Mouse (Mus musculus): ENCODE data around the gene Tfg.
A peak's percentile ranks its signal among the peaks of the same experiment; 100 is the strongest.

The Tfg gene

DNA sequence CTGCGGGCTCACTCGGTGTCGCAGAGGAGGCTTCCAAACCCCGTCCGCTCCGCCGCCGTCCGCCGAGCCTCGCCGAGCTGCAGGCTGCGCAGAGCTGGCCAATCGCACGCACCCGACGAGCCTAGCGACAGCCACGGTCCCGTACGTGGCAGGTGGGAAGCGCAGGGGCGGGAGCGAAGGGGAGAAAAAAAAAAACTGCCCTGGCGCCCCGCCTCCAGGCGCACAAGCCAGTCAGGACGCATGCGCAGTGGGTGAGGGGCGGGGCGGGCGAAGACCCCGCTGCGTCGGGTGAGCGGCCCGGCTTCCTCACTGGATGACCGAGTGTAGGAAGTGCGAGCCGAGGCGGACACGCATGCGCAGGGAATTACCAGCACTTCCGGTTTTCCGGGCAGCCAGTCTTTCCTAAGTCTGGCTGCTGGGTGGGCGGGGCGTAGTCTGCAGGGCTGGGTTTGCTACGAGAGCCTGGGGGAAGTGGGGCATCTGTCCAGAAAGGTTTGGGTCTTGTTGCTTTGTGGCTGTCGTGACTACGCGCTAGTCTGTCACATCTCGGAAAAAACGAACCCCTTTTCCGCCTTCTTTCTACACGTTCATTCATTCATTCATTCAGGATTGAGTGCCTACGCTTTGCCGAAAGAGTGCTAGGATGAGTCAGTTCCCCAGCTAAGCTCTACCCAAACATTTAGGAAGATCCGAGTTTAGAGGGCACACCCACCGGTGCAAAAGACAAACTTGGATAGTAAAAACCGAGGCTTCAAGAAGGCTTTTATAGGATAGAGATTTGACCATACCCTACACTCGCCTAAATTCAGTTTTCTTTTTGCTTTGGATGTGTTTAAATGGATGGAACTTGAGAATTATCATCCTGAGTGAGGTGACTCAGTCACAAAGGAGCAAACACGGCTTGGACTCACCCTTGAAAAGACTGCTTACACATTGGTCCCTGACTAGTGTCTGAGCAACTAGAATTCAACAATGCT lies at the start of gene Tfg:
Gene Tfg (minus strand): TSS at position 227 of the 977 bp plus-strand sequence.
- DNase-seq (ENCODE audit: low spot score in 2 of 2) = peak; percentile 100

DNA sequence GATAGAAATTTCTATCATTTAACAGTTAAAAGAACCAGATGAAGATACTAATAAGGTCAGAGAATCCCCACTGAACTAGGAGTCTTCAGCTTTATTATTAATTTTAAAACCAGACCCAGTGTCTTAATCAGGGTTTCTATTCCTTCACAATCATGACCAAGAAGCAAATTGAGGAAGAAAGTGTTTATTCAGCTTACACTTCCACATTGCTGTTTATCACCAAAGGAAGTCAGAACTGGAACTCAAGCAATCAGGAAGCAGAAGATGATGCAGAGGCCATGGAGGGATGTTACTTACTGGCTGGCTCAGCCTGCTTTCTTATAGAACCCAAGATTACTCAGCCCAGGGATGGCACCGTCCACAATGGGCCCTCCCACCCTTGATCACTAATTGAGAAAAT lies 11.8 kb upstream of the Tfg start:
- DNase-seq (ENCODE audit: low spot score in 2 of 2) = no peak

DNA sequence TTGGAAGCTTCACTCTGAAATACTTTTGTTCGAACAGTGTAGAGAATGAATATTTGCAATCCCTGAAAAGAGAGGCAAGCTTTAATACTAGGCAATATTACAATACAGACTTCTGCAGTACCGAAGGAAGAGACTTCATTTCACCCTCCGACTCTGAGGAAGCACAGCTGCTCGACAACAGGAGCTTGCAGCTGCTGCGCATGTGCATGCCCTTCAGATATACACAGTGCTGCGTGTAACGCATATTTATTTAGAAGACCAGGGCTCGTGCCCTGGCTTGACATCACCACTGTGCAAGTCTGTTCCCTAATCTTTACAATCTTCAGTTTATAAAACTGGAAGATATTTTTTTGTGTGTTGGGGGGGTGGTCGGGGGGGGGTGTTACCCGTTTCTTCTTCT lies 7.7 kb upstream of the Tfg start:
- no peak for DNase-seq (ENCODE audit: low spot score in 2 of 2)

DNA sequence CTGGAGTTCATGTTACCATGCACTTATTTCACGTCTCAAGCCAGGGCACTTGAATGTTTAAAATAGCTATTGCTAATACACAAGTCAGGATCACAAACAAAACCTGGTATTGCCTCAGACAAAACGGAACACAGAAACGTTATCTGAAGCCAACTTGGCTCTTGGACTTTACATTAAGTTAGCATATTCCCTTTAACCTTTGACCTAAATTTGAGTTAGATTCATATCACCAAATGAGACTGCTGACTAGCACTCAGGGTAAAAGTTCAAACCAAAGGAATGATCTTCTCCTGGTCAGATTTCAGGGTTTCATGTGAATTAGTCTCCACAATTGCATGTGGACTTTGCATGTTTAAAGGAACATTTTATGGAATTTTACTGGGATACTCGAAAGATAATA lies 5.1 kb upstream of the Tfg start:
- no peak for DNase-seq (ENCODE audit: low spot score in 2 of 2)

DNA sequence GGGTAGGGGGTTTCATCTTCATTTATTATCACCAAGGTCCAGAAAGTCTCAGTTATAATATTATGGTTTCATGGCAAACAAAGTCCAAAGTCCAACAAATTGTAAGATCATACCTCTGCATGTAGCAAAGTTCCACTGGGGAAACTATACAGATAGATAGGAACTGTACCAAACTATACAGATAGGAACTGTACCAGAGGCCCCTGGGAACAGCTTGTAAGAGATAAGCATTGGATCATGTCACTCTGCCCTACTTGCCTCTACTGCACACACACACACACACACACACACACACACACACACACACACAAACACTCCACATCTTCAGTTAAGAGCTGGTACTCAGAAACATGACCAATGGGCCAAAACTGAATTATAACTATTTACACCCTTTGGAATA lies 1.8 kb upstream of the Tfg start:
- DNase-seq (ENCODE audit: low spot score in 2 of 2) = no peak

DNA sequence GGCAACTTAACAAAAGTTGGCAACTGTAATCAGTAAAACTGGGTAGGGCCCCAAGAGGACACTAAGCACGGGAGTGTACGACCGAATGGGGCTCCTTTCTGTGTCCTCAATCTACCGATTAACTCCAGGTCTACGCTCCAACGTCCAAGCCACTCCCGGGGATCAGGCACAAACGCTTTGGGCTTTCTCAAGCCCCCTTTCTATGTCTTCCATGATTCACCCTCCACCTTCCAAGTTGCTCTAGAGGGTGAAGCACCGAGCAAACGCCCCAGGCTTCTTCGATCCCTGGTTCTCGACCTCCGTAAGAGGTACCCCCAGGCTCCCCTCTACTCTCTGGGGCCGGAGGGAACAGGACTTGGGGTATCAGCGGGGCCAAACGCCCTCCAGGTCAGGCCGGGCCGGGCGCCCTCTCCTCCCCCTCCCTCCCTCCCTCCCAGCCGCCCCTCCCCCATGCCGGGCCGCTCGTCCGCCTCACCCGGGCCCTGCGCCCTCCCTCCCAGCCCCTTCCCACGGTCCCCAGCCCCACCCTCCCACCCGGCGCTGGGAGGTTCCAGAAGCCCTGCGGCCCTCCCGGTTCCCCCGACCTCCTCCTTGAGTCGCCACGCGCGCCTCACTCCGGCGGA lies 582 bp downstream of the Tfg start:
- peak in 1 of 2 experiments; percentile 43 for DNase-seq (ENCODE audit: low spot score in 2 of 2)

DNA sequence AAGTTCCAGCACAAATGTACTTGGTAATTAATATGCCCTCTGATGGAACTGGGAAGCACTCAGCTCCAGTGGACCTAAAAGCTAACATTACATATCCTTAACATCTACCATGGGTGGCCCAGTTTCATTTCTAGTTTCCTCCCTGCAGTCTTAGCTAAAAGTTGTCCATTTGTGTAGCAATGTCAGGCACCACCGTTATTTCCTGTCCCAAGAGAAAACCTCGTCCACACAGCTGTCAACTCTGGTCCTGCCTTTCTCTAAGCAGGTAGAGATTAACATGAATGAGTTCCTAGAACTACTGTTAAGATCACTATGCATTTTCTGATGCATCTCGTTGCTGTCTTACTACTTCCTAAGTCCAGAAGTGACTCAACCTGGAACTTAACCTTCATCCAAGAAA lies 1.6 kb downstream of the Tfg start:
- DNase-seq (ENCODE audit: low spot score in 2 of 2) = no peak

DNA sequence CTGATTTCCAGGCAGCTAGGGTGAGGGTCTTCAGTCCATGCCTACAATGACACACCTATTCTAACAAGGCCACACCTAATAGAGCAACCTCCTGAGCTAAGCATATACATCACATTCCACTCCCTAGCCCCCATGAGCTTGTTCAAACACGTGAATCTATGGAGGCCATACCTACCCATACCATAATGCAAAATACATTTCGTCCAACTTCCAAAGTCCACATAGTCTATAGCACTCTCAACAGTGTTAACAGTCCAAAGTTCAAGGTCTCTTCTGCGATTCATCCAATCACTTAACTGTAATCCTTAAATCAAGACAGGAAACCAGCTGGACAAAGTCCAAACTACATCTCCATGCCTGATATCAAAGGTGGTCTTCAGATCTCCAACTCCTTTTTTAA lies 7.2 kb downstream of the Tfg start:
- no peak for DNase-seq (ENCODE audit: low spot score in 2 of 2)

DNA sequence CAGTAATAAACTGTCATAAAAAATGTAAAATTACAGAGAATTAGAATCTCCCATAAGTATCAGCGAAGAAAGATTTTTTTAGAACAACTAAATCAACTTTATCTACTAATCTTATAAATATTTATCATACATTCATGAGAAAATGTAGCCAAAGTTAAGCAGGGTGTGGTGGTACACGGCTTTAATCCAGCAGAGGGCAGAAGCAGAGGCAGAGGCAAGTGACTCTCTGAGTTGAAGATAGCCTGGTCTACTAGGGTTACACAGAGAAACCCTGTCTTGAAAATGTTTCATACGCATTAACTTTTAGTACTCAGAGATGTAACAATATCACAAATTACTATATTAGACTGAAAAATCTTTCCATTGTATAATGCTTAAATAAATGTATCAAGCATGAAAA lies 11.5 kb downstream of the Tfg start:
- no peak for DNase-seq (ENCODE audit: low spot score in 2 of 2)

DNA sequence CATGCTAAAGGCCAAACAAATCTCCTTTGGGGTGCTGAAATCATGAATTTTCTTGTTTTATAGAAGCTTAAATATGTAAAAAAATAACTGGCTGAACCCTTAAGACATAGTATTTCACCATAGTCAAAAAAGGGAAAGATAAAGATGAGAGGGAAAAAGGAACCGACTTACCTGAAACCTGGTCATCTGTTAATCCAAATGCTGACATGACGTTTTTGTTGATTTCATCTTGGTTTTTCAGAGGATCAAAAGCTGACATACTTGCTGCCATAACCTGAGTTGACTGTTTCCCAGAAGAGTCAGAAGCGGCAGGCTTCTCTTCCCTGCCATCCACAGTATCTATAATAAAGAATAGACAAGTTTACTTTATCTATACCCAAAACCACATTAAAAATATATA lies 16.4 kb downstream of the Tfg start:
- no peak for DNase-seq (ENCODE audit: low spot score in 2 of 2)

DNA sequence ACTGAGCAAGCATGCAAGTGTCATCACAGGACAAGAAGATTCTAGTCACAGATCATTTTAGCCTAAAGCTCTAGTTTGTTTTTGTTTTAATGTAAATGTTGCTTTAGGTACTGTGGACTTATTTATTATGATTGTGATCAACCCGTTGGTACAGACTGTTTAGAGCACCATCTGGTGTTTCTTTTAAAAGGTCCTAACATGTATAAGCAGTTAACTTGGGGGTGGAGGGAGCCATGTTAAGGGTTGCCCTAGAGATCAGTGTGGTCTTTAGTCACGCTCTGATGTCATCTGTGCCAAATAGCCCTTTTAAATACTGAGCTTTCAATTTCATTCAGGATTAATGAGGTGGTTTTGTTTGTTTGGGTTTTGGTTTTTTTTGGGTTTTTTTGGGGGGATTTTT lies 20.8 kb downstream of the Tfg start:
- DNase-seq (ENCODE audit: low spot score in 2 of 2) = no peak

DNA sequence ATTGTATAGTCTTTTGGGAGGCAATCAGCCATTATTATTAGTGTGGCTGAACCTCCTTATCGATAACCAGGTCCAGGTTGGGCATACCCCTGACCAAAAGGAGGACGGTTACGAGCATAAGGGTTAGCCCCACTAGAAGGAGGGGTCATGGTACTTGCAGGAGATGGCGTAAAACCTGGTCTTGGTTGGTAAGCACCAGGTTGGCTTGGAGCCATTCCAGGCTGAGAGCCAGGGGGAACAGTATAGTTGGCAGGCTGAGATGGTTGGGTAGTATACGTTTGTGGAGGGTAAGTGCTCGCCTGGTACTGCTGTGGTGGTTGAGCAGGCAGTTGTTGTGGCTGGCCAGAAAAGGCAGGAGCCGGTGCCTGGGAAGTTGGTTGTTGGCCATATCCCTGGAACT lies 26.5 kb downstream of the Tfg start:
- DNase-seq (ENCODE audit: low spot score in 2 of 2) = no peak

DNA sequence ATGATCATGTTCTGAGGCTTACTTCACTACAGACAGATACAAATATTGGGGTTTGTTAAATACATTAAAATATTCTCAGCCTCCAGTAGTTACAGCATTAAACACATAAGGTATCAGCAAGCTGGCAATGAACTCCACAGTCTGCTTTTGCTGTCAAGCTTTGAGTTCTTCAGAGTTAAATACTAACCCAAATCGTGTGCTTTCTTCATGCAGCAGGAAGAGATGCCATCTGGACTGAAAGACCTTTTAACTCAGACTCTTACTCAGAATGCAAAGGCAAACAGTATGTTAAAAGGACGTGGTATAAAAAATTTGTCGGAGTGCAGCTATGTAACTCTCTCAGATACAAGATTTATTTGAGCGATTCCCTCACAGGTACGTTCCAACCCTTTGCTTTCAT lies 30.5 kb downstream of the Tfg start:
- DNase-seq (ENCODE audit: low spot score in 2 of 2) = no peak

DNA sequence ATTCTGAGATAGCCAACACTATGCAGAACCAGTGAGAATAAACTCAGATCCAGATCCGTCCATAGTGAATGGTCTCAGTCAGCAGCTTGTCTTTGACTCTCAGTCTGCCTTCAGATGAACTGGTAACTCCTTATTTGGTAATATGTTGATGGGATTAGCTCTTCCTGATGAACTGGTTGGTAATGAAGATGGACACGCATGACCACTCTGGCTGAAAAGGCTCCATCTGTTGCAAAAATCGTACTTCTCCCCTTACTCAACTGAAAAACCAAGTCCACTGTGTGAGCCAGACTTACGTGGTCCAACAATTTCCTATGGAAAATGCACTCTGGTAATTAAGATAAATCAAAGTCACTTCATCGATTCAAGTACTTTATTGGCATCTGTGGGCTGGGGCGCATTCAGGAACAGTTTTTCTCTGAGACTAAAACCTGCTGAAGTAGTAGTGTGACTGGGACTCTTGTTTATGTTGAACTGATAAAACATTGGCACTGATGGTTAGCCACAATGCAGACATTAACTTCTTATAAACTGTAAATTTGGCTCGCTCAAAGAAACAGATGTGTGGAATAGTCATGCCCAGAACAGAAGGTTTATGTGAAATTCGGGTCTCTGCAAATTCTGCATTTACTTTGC lies 36.1 kb downstream of the Tfg start:
- no peak for DNase-seq (ENCODE audit: low spot score in 2 of 2)

DNA sequence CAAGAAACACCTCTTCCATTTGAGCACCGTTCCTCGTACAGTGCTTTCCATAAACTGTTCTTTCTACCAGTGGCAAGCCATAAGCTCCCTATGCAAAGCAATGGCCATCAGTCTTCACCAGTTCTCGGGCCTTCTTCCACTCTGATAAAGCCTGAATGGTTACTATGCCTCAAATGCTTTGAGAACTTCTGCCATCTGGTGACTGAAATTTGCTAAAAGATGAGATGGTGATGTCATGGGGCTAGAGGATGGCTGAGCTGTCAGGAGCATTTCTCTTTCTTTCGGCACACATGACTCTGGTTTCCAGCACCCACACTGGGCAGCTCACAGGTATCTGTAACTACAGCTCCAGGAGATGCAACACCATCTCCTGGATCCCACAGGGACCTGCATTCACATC lies 40.1 kb downstream of the Tfg start:
- DNase-seq (ENCODE audit: low spot score in 2 of 2) = peak; percentile 26 to 39

DNA sequence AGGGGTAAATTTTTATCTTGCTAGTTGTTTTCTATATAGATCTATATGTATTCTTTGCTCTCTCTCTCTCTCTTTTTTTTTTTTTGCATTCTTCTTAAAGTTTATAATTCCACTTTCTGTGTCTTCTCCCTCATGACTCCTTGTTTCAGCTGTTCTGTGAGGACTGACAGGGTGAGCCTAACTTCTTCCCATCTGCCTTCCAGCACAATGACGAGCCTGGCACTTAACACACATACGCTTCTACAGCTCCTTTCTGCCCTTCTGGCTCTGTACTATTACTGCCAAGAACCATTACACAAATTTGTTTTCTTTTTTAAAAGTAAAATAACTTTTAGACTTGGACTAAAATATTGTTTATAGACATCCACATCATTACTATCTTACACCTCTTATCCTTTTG lies 43.8 kb downstream of the Tfg start:
- DNase-seq (ENCODE audit: low spot score in 2 of 2) = no peak

DNA sequence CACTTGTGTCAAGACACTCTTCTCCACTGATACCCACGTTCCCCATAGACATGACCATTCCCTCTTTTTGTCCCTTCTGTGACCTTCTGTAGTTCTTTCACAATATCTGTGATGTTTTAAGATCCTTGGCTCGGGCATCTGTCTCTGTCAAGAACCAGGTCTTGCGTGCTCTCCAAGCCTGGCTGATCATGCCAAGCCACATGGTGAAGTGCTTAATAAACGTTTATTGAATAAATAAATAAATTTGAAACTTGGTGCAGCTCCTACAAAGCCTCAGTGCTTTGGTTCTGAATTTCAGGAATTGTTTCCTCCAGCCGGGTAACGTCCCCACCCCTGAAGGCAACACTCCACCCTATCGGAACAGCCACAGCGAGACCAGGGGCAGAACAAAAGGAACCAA lies 46.3 kb downstream of the Tfg start:
- no peak for DNase-seq (ENCODE audit: low spot score in 2 of 2)

DNA sequence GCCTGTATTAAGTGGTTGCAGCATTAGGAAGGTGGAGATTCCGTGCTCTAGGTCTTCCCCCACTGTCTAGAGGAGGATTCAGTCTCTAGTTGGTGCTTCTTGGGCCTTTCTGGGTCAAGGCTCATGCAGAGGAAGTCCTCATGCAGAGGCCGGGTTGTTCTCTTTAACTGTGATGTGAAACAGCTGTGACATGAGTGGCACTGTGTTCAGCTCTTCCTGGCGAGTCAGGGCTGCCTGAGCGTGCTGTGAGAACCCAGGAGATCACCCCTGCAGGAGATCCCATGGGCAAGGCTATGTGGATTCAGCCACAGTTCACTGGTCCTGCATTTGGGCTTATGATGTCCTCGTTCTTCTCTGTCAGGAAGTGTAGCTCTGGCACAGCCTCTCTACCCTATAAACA lies 47.7 kb downstream of the Tfg start:
- no peak for DNase-seq (ENCODE audit: low spot score in 2 of 2)

DNA sequence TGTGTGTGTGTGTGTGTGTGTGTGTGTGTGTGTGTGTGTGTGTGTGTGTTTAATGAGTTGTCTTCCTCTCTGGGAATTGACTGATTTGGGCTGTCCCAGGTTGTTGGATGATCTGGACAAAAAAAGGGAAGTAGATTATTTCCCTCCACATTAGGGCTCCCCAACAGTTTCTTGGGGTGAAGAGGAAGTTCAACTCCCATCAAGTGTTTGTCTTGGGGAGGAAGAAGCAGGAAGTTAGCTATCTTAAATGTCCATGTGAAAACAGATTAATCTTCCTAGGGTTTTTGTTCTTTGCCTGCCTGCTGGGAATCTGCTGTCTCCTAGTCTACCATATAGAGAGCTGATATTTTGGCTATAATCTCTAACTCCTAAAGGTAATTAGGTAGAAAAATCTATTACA lies 58.4 kb downstream of the Tfg start:
- DNase-seq (ENCODE audit: low spot score in 2 of 2) = no peak

DNA sequence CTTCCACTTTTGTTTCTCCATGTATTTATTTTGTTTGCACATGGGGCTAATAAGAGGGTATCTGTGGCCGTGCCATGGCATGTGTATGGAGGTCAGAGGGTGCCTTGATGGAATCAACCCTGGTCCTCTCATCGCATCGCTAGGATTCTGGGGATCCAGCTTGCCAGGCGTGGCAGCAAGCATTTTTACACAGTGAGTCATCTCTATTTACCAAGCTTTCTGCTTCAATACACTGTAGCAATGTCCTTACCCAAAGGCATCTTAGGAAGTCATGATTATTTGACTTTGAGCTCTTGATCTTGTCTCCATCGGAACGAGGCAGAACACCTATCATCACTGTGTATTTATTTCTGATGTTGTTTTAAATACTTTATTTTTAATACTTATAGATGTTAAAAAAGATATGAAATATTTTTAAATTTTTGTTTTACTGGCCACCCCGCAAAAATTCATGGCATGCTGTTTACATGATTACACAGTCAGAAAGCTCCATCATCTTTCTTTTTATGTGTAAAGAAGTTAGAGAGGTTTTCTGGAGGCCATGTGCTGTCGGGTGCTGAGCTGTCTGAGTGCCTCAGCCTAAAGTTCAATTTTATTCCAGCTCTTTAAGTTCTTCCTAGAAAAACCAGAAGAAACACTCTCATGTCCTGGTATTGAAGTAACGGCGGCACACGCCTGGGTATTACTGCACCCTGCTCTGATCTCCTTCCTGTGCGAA lies 61.9 kb downstream of the Tfg start:
- DNase-seq (ENCODE audit: low spot score in 2 of 2) = no peak

DNA sequence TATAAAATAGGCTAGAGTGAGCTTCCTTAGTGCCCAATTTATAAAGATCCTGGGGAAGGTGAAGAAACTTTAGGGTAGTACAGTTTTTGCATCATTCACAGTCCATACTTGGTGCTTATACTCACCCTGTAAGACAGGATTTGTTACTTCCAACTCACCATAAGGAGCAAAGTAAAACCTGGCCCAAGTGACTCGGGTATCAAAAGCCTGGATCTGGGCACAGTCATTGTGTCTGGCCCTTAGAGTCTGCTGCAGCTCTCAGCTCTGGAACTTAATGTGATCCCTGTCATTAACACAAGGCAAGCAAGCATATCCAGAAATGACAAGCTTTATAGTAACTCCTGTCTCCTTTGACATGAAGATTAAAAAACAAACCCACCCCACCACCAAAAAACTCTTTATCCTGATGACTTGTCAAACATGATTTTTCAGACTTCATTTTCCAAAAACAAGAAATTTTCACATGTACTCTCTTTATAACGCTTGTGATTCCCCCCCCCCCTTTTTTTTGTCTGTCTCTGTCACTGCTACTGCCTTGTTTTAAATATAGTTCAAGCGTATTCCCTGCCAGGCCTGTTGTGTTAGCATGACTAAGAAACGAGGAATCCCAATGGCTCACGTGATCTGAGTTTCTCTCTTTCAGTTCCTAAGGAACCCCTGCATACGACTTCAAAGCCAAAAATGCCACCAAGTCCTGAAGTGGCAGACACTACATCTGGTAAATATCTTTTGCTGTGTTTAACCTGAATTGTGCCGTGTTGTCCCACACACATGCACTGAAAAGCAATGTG lies 70.7 kb downstream of the Tfg start:
- no peak for DNase-seq (ENCODE audit: low spot score in 2 of 2)

Data from right cerebral cortex, postnatal 10 days (tissue).